Mouse (Mus musculus): Measurements from ENCODE around the gene Gfod1.

Gene Gfod1

DNA sequence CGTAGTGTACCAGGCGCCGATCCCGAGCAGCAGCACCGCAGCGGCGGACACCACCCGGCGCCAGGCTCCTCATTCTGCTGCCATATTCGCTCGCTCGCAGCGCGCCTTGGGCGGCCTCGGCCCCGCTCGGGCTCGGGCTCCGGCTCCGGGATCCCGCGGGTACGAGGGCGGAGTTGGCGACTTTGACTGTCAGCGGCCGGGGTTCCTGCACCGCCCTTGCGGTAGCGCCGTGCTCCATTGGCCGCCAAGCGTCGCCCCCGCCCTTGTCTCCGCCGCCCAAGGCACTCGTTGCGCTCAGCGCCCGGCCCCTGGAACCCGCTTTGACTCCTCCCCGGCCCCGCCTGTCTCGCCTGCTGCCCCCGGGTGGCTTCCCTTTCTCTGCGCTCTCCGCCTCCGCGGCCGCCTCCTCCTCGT lies at the start of gene Gfod1:
Gfod1 (minus strand) TSS at position 155 of the 414 bp plus-strand sequence.
- DNase-seq (ENCODE audit: low spot score), result peak; percentile 95

DNA sequence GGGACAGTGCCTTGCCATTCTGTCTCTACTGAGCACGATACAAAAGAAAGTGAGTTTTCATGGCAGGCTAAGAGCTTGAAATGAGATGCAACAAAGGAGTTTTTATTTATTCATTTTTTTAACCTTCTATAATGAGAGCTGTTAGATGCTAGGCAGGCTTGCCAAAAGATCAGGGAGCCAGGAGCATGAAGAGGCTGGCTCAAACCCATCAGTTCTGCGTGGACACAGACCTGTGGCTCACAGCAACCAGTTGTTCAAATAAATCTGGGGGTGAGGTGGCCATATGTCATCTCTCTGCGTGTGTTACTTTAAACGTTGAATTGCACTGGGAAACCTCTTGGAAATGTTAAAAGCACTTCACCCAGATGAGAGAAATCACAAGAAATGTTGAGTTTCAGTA lies 49.4 kb upstream of the Gfod1 start:
- DNase-seq (ENCODE audit: low spot score), result no peak

- DNase-seq (ENCODE audit: low spot score), result no peak
Observed at GRCm38 (mm10) chr13:43350489-43351169, 46.7 kb upstream of the Gfod1 start.

DNA sequence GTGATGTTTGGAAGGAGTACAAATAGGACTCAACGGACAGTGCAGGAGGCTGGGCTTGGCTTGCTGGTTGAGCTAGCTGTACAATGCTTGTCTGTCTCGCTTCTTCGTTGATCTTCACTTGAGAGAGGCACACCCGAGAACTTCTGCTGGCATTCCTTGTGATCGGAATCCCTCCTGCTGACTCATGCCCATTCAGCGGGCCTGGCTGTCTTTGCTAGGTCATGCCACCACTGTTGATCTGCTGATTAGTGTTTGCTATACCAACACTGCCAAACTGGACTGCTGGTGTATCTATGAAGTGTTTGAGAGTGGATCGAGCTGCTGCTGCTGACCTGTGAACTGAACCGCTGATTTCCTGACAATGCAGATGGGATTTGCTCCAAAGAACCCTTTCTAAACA lies 45.4 kb upstream of the Gfod1 start:
- no peak for DNase-seq (ENCODE audit: low spot score)

DNA sequence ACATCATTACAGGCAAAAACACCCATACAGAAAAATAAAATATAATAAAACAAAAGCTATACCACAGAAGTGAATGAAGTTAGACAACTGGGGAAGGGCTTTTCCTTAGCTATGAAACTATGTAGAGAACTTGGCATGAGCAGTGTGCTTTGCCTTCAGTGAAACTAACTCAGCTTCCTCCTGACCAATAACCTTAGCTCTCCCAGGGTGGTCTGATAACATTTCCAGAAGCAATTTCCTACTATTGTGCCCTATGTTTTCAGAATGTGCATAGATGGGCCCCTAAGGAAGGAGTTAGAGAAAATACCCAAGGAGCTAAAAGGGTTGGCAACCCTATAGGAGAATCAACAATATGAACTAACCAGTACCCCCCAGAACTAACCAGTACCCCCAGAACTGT lies 42.9 kb upstream of the Gfod1 start:
- no peak for DNase-seq (ENCODE audit: low spot score)

GRCm38 (mm10) chr13:43338632-43339031 lies 34.7 kb upstream of the Gfod1 start:
- no peak for DNase-seq (ENCODE audit: low spot score)

DNA sequence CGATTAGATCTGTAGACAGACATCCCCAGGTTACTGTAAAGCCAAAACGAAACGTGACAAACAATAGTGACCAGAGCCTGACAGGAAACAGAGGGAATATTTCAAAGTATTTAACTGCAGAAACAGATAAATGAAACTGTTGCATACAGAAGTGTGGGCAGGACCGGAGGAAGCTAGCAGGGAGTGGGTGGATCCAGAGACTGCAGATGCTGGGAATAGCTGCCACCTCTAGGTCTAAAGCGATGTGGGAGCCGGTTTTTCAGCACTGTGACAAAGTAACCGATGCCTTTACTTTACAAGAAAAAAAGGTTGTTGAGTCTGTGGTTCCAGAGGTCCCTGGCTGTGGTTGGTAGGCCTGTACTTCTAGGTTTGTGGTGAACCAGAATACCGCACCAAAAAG lies 34.0 kb upstream of the Gfod1 start:
- DNase-seq (ENCODE audit: low spot score), result no peak

DNA sequence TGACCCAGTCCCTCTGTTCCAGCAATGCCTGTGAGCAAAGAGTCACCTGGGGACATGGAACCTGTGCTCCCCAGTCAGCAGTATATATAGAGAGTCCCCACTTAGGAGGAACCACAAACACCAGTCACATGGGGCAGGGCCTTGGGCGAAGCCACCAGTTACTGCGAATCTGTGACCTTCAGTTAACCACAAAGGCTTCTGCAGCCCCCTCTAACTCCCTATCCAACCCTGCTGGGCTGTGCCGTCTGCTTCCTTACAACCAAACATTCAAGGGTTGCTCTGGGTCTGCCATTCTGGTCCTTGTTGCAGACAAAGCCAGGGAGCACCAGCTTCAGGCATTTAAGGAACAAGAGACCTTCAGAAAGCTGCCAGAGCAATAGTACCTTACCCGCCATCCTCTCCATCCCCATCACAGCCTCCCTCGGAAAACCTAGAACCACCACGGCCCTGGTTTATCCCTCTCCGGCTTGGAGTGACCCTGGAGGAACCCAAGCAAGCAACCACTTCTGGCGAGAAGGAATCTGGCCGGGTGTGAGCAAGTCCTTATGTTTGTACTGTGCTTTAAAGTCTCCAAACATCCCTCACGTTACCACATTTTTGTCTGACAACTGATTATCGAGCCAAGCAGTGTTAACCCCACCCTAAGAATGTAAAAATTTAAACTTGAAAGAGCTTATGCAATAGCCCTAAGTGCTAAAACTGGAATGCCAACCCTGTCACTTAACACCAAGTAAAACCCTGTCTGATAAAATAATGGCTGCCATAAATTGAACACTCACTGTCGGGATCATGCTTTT lies 32.7 kb upstream of the Gfod1 start:
- DNase-seq (ENCODE audit: low spot score), result no peak

DNA sequence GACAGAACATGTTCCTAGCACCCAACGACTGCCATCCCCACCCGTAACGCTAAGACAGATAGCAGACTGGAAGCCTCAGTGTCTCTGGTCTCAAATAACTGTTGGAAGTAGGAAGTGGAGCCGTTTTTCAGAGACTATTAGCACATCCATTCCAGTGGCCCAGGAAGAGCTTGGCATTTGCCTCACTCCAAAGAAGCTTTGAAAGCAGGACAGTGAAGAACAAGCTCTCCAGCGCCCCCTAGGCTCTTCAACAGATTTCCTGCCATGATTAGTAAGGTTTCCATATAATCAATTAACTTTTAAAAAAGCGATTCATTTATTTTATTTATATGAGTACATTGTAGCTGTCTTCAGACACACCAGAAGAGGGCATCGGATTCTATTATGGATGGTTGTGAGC lies 28.6 kb upstream of the Gfod1 start:
- DNase-seq (ENCODE audit: low spot score), result peak; percentile 14

DNA sequence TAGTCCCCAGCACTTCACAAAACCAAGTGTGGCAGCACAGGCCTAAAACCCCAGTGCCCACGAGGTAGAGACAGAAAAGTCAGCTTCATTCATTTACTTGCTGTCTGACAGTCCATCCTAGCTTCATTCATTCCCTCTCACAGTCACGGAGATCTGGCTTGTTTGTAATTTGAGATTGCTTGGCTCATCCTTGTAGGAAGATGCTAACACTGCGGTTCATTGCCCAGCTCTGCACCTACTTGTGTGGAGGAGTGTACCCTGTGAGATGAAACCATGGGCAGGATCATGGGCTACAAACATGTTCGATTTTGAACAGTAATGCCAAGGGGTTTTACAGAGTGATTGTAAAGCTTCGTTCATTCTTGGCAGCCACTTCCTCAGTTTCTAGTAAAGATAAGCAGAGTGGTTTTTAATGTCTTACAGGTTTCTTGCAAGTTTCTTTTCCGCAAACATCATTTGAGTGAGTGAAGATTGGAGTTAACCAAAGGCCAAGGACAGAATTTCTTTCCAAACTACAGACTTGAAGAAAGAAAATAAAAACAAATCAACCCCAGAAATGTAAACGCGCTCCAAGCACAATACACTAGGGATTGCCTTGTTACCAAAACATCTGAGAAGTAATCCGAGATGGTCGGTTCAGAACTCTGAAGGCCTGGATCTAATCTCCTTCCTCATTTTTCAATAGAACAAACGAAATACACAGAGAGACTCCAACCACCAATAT lies 27.9 kb upstream of the Gfod1 start:
- DNase-seq (ENCODE audit: low spot score), result no peak

- DNase-seq (ENCODE audit: low spot score), result no peak
Observed at GRCm38 (mm10) chr13:43325427-43325826, 21.5 kb upstream of the Gfod1 start.

GRCm38 (mm10) chr13:43321492-43321891 lies 17.5 kb upstream of the Gfod1 start:
- no peak for DNase-seq (ENCODE audit: low spot score)

DNA sequence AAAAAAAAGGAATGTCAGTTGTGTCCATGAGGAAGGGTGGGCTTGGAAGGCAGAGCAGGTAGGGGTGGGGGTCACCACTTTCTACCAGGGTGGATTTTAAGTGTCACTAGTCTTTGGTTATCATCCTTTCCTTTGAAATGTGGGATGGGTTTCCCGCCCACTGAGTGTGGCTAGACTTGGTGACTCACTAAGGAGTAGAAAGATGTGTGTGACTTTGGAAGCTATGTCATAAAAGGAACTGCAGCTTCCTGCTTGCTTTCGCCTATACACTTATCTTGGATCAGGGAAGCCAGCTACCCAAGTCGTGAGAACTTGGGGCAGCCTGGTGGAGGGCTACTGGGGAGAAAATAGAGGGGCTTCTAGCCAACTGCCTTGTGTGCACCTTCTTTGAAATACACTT lies 15.4 kb upstream of the Gfod1 start:
- no peak for DNase-seq (ENCODE audit: low spot score)

DNA sequence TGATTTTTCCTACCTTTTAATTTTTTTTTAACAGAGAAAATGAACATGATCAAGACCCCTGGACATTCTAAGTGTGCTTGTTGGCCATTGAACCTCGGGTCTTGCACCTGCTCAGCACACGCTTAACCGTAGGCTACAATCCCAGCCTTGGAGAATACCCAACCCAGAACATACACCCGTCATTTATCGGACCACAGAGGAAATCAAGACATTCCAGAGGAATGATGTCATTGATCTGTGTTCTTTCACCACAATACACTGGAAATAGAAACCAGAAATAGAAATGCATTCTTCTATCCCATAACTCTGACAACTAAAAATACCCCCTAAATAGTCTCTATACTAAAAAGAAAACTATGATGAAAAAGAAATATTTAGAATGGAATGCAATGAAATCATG lies 13.4 kb upstream of the Gfod1 start:
- no peak for DNase-seq (ENCODE audit: low spot score)

DNA sequence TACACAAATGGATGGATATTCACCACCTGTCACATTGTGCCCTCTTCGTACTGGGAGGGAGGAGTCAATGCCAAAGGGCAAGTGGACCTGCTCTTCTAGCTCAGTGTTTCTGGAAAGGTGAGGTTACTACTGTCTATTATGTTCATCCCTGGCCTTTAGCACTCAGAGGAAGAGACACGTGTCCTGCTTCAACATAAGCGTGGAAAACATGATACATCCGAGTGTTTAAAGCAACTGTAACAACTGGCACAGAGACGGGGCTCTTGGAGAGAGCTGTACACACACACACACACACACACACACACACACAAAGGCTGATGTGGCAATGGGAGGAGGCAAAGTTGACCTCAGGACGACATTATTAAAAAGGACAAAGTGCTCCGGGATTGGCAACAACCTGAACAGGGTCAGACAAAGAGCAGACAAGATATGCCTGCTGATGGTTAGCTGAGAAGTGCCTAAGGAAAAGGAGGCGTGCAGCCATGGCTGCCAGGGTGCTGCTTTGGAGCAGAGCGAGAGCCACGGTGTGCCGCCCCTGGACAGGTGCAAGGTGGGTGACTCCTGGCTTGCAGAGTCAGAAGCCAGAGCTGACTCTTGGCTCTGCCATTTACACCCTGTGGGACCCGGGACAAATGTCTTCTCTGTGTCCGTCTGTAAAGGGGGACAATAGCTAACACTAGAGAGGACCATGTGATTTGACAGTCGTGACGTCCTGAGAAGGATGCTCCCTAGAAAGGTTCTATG lies 1.4 kb upstream of the Gfod1 start:
- DNase-seq (ENCODE audit: low spot score), result no peak

- DNase-seq (ENCODE audit: low spot score), result peak; percentile 45
Observed at GRCm38 (mm10) chr13:43304700-43305099, 728 bp upstream of the Gfod1 start.

DNA sequence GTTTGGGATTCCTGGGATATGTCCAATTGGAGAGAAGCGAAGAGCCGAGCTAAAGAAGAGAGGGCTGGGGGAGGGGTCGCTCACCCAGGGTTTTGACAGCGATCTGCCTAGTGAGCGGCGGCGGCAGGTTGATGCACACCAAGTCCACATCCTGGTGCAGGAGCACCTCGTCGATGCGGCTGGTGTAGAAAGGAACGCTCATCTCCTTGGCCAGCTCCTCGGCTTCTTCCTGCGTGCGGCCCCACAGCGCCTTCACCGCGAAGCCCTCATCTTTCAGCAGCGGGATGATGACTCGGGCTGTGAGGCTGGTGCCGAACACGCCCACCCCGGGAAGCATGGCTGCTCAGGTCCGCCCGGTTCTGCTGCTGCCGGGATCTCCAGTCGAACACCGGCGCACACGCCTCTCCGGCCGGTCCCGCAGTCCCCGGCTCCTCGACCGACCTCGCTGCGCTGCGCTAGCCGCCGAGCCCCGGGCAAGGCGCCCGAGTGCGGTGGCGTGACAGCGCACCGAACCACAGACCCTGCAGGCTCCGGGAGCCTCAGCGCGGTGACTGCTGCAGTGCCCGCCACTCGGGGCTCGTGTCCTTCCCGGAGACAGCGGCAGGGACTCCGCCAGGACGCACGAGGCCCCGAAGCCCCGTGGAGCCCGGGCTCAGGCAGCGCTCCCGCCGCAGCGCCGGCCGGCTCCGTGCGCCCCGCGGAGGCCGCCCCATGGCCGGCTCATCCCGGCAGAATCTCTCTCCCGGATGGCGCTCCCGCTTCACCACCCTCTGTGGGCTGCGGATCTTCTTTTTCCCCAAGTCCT lies 609 bp downstream of the Gfod1 start:
- peak; percentile 41 for DNase-seq (ENCODE audit: low spot score)

- peak; percentile 38 for DNase-seq (ENCODE audit: low spot score)
Observed at GRCm38 (mm10) chr13:43302651-43303160, 1.3 kb downstream of the Gfod1 start.

GRCm38 (mm10) chr13:43302239-43302638 lies 1.7 kb downstream of the Gfod1 start:
- no peak for DNase-seq (ENCODE audit: low spot score)

- no peak for DNase-seq (ENCODE audit: low spot score)
Observed at GRCm38 (mm10) chr13:43300906-43301305, 3.1 kb downstream of the Gfod1 start.

DNA sequence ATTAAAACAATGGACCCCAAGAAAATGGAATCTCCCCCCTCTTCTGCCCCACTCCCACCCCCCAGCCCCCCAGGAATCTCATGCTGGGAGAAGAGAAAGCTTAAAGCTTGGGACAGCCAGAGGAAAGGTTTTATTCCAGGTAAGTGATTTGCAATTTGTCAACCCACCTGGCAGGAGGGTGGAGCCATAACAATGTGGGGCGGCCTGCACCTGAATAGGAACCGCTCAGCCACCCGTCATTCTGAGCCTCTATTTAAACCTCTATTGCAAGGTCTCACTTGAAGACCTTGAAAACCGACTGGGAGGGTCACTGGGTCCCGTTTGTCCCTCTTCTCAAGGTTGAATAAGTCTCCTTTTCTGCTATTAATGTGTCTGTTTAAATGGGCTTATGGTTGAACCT lies 3.6 kb downstream of the Gfod1 start:
- DNase-seq (ENCODE audit: low spot score), result no peak
